Mouse (Mus musculus): Measurements from ENCODE around the gene Tjp1.

DNA sequence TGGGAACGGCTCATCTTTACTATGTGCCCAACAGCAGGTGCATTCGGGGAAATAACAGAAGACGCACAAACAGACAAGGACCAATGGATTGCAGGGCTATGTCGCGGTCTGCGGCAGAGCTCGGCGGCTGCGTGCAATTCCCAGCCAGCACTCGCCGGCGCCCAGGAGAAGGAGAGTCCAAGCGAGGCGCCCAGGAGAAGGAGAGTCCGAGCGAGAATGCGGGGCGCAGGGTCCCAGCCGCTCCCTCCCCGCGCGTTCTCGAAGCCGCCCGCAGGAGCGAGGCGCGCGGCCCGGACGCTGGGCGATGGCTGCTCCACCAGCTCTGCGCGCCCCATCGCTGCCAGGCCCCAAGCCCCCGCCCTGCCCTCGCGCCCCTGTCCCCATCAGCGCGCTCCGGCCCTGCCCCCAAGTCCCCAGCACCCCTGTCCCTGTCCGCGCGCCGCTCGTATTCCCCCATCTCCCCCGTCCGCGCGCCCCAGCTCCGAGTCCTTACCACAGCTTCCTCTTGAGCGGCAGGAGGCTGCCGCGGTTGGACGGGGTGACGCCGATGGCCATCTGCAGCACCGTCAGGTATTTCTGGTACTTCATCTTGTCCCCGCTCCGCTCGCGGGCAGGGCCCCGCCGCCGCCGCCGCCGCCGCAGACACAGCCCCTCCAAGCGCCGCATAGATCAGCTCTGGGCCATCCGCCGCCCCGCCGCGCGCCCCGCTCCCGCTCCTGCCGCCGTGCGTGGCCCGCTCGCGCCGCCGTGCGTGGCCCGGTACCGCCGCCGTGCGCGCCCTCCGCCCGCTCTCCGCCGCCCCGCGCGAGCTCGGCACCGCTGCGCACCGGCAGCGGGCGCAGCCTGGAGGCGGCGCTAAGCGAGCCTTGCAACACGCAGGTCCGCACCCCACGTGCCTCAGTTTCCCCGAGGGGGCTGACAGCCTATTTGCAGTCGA, at the start of gene Tjp1:
- TF ChIP-seq CTCF (IDR thresholded peaks at IDR 0.05) (no peak; the same call in 1 of the 2 replicates), EP300 (IDR thresholded peaks at IDR 0.05) (no peak)
